Mouse (Mus musculus) WW6 (cell line): ENCODE data around the gene Mrm1.

Experiments
- DNase-seq: peaks from one replicate; pipeline ENCODE4 v3.0.0-alpha.2; 2013; ENCODE audit warnings: low read depth, low spot score

Gene Mrm1

DNA sequence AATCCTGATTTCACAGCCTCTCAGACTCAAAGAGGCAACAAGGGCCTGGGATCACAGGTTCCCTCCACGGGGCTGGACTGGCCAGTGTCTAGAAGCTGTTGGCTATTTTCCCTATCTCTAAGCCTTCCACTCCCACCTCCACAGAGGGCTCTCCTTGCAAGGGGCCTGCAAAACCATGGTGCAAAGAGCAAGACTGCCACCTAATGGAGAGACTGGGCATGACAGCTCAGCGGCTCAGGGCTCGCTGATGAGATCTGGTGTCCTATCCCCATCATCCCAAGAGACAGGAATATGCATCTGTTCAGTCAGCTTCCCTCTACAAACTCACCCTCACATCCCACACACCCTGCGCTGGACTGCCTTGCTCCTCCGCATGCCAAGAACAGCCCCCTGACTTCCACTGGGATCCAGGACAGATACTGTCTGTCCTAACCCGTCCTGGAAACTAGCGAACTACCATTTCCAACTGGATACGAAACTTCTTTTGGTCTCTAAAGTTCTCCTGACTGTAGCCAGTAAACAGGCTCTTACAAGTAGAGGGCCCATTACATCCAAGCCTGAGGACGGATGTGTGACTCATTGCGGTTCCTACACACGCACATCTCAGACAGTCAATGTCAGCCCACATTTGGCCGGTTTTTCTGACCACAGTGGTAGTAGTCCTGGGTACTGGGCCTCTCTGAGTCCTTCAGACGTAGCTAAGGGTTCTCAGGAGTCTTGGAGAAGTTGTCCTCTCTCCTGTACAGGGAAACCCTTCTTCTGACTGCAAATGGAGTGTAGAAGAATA is 5.4 kb downstream of the Mrm1 start:
- peak; percentile 63 for DNase-seq

DNA sequence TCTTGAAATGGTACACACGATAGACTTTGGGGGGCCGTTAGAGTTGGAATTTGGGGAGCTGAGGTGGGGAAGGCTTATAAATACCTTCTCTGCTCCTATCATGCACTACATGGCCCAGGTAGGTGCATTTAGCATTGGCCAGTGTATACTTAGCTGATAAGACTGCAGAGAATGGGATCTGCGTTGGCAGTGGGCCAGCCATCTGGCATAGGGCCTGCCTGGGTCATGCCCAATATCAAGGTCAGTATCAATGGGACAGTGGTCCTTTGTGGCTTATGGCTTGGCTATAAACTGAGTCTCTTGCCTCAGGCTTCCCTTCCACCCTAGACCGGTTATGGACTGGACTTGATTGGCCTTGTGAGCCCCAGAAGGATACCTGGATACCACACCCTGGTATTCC is 14.9 kb downstream of the Mrm1 start:
- no peak for DNase-seq

GRCm38 (mm10) chr11:84797627-84798353 is 21.5 kb downstream of the Mrm1 start:
- peak; percentile 71 for DNase-seq

DNA sequence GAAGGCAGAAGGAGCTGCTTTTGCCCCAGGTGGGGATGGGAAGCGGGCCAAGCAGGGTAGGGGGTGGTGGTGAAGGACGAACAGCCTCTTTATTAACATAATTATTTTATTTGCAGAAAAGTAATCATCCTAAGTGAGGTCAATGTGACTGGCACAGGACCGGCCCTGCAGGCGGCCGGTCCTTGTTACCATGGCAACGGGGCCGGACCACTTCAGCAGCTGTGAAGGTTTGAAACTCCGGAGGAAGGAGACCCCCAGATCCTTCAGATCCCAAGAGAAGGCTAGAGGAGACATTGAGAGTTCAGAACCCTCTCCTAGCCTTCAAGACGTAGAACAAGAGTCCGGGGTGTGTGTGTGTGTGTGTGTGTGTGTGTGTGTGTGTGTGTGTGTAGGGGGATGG is 22.3 kb downstream of the Mrm1 start:
- DNase-seq = no peak

DNA sequence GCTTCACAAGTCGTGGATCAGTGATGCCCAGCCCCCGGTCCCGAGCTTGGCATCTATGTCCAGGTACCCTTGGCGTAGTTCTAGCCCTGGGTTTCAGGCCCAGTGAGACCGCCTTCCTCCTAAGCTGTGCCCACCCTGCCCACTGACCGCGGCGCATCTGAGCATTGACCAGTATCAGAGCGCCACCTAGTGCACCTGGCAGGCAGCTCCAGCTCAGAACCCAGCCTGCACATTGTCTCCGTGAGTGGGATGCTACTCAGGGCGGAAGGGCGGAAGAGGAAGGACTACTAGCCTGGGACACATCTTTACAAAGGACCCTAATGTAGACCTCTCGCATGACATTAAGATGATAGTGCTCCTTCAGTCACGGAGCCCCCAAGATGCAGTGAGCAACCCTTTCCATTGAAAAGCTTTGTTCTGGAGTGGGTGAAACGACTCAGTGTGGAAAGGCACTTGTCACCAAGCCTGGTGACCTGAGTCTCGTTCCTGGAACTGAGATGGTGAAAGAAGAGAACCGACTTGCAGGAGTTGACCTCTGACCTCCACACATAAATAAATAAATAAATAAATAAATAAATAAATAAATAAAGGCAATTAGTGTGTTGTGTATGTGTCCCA is 24.7 kb downstream of the Mrm1 start:
- peak; percentile 54 for DNase-seq

DNA sequence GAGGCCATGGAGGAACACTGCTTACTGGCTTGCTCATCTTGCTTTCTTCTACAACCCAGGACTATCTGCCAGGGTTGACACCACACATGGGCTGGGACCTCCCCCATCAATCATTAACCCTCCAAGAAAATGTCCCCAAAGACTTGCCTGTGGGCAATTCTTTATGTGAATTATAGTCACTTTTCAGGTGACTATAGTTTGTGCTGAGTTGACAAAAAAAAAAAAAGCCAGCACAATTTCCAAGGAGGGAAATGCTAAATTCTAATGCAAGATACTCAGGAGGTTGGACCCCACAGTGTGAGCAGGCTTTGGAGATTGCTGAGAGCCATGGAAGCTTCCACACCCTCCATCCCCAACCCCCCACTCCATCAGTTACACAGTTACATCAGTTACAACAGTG is 25.8 kb downstream of the Mrm1 start:
- no peak for DNase-seq

- no peak for DNase-seq
Measured at GRCm38 (mm10) chr11:84790383-84790782, 28.9 kb downstream of the Mrm1 start.

GRCm38 (mm10) chr11:84780143-84780870 is 39.0 kb downstream of the Mrm1 start:
- DNase-seq = no peak

GRCm38 (mm10) chr11:84775560-84775959 is 43.8 kb downstream of the Mrm1 start:
- DNase-seq = no peak

DNA sequence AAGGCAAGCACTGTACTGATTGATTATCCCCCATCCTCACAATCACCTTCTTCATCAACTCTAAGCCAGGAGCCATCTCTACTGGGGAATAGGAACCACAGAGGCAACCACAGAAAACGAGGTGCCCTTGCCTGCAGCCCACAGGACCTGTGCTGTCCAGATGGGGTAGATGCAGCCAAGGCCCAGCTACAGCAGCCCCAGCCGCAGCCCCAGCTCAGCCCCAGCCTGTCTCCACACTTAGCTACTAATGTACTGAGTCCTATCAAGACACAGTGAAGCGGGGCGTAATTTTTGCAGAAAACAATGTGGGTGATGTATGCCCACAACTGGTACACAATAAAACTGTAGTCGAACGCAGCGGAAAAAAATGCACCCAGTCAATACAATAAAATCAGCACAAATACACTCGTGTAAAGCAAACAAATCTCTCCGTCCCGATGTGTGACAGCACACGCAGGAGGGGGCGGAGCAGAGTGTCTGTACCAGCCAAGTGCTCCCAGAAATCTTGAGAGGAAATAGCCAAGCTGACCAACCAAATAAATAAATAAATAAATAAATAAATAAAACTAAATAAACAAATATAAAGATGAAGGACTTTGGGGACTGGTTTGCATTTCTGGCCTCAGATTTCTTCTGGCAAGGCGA is 44.3 kb downstream of the Mrm1 start:
- no peak for DNase-seq

DNA sequence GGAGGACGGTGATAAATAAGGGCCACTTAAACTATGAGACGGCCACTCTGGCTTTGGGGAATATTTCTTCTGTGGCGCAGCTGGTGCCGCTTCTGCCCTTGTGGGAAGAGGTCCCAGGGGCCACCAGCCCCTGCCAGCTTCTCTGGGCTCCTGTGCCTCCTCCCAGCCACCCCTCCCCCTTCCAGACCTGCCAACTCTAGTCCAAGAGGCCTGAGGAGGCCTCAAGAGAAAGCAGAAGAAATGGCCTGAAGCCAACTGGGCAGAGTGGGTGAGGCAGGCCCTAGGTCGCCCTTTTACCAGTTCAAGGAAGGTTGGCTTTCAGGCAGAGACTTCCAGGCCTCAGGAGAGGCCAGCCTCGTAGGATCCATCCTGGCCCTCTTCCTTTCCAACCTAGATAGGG is 51.4 kb downstream of the Mrm1 start:
- no peak for DNase-seq

DNA sequence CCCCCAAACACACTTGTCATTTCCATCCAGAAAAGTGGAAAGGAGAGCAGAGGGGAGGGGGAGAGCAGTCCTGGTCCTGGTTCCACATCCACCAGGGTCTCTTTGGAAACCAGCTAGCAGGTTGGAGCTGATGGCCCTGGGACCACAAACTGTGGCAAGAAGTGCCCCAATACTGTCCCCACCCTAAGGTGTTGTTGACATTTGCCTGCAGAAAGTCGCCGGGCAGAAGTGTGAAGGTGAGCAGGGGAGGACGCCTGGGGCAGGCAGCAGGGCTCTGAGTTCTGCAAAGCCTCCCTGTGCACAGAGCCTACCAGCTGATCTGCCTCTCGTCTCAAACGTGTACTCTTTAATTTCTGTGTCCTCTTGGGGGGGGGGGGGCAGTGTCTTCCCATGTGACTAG is 54.2 kb downstream of the Mrm1 start:
- no peak for DNase-seq

DNA sequence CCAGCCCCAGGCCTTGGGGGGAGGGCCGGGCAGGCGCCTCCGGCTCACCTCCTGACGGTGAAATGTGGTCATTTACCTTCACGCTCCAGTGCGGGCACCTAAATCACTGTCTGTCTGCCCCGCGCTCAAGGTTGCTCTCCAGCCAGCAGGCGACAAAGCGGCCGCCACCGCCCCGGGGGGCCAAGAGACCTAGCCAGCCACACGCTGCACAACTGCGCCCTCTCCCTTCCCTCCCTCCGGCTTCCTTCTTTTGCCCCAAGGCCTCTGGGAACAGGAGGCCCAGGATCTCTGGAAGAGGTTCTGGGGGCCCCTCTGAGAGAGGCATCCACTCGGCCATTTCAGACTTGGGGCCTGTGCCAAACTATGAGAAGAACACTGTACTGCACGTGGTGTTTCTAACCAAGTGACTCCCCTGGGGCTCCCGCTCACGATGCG is 54.8 kb downstream of the Mrm1 start:
- DNase-seq = no peak

- no peak for DNase-seq
Measured at GRCm38 (mm10) chr11:84764116-84764515, 55.2 kb downstream of the Mrm1 start.
